Mouse (Mus musculus) thymus, postnatal 25 days (tissue): ENCODE data around the gene Lrrc8c.
A peak's percentile ranks its signal among the peaks of the same experiment; 100 is the strongest.

Experiments
- DNase-seq: peaks from one replicate; pipeline ENCODE4 v3.0.0; 2022

Lrrc8c gene

DNA sequence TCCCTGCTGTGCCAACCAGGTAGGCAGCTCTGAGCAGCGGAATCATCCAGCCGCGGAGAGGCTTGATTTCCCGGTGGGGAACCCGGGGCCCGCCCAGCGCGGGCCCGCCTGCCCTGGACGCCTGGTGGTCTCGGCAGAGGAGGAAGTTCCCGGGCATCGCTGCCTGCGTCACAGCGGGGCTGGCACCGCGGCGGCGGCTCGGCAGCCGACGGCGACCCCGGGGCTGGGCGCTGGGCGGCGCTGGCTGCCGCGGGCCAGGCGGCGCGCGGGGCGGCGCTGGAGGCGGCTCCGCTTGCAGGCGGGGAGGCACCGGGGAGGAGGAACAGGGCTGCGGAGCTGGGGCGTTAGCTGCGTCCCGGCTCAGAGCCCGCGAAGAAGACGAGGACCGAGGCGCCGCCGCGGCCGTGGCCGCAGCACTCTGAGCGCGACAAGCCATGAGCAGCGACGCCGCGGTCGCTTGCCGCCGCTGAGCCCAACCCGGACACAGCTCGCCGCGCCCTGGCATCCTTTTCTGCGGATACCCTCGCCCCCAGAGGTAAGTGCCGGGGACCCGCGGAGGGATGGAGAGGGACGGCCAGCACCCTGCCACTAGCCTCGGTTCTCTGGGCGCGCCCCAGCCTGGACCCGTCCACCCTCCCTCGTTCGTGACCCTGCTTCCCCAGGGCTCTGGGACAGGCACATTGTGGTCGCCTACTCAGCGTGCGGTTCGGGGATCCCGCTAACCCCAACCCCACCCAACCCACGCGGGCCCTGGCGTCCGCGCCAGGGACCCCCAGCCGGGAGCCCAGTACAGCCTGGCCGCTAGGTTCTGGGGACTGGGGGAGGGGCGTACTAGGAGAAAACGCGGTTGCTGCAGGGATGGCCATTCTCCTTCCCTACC lies at the start of gene Lrrc8c:
Gene Lrrc8c (plus strand): TSS at position 293 of the 880 bp plus-strand sequence.
- peak; percentile 95 for DNase-seq

DNA sequence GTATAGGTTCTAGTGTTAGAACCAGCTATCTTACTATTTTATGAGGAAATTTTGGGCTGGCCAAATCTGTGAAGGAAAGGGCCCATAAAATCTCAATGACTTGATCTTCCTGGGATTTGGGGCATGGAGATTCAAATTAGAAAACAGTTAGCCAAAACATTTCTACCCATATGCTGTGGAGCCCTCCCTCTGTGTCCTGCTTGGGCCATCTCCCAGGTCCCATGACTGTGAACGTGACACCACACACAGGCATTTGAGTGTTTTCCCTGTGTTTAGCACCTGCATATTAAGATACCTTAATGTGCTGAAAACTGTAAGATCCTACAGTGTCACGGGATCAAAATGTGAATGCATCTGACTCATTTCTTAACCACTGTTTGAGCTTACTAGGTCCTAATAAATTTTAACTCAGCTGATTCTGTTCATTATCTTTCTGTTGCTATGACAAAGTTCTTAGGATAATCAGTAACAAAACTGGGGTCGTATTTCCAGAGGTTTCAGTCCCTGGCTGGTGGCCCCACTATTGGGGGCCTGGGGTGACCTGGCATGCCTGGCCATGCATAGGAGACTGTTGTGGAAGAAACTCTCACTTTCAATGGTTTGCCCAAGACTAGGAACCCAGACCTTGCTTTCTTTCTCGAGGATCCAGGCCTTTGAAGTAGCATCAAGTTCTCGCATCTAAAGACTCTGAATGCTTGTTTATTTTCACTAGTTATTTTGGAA lies 46.0 kb upstream of the Lrrc8c start:
- no peak for DNase-seq

DNA sequence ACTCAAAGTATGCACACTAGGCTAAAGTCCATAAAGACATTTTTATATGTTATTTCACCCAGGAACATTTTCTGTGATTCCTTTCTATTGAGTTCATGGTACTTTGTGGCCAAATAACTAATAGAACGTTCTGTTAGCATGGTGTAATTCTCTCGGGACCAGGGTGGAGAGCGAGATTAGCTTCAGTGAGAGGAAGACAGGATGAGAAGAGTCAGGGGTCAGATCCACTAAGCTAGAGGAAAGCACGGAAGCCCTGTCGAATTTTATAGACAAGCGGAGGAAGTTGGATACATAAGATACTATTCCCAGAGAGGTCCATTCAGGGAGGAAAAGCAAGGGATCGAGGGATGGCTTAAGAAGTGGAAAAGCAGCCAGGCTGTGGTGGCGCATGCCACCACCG lies 41.7 kb upstream of the Lrrc8c start:
- DNase-seq = no peak

DNA sequence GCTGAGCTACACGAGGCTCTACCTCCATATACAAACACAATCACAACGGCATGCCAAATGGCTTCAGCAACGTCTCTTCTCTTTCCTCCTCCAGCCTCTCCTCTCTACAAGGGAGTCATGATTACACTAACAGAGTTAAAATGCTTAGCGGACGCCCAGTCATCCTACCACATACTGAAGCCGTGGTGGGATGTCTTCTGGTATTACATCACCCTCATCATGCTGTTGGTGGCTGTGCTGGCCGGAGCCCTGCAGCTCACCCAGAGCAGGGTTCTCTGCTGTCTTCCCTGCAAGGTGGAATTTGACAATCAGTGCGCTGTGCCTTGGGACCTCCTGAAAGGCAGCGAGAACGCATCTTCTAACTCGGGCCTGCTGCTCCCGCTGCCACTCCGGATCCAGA lies 39.5 kb upstream of the Lrrc8c start:
- no peak for DNase-seq

DNA sequence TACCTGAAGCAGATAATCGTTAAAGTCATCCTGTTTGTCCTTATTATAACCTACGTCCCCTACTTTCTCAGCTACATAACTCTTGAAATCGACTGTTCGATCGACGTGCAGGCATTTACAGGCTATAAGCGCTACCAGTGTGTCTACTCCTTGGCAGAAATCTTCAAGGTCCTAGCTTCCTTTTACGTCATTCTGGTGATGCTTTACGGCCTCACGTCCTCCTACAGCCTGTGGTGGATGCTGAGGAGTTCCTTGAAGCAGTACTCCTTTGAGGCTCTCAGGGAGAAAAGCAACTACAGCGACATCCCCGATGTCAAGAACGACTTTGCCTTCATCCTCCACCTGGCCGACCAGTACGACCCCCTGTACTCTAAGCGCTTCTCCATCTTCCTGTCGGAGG lies 38.6 kb upstream of the Lrrc8c start:
- DNase-seq = no peak

DNA sequence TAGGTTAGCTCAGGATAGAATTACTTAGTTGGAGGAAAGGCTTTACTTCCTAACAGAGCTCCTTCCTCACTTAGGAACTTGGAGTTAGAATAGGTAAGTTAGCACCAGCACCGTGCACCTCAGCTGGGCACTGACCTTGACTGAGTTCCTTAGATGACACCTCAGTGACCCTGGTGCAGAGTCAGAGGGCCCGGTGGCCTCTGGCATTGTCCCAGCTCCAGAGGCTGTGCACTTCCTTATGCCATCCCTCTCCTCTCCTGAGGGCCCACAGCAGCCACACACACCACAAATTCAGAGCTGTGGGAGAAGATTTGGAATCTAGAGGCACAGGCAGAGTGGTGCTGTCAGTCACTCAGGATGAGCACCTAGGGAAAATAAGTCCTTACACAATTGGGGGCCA lies 35.6 kb upstream of the Lrrc8c start:
- no peak for DNase-seq

DNA sequence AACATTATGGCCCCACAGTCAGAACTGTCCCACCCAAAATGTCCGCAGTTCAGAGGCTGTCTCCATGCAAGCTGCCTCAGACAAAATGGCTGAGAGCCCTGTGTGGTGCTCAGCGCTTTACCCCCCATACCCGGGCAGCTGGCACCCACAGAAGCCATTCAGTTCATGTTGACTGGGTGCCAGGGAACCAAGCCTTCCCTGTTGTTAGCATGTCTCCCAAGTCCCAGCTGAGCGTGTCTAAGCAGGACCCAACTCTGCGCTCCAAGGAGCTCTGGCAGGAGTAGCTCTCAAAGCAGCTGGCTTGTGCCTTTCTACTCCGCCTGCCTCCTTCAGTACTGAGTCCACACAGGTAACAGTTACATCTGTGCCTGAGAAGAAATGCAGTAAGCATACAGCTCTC lies 34.9 kb upstream of the Lrrc8c start:
- no peak for DNase-seq

DNA sequence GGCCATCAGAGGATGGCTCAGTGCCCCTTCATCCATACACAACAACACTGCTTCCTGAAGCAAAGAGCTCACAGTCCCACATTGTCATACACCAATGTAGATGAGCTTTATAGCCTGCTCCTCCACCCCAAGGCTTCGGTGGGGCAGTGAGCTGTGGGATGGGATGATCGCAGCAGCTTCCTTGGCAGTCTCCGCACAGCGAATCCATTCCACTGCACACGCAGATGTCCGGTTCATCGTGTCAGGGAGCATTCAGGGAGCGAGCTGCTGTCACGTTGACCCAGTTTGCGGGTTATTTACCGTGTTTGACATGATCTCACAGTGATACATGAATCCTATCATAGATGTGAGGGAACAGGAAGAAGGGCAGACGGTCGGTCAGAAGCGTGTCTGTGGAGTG lies 34.3 kb upstream of the Lrrc8c start:
- no peak for DNase-seq

DNA sequence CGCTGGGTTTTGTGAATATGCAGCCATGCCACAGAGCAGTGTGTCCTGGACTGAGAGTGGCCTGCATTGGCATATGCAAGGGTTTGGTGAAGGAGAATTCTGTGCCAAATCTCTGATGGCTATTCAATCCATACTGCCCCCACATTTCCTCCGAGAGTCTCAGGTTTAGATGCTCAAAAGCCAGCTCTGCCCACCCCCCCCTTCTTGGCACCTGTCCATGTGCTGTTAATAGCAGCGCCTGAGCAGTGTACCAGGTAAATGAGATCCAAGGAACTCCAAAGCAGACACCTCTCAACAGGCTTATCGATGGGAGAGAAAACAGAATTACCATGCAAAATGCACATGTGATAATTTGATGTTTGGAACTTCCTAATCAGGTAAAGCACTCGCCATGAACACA lies 29.0 kb upstream of the Lrrc8c start:
- no peak for DNase-seq

DNA sequence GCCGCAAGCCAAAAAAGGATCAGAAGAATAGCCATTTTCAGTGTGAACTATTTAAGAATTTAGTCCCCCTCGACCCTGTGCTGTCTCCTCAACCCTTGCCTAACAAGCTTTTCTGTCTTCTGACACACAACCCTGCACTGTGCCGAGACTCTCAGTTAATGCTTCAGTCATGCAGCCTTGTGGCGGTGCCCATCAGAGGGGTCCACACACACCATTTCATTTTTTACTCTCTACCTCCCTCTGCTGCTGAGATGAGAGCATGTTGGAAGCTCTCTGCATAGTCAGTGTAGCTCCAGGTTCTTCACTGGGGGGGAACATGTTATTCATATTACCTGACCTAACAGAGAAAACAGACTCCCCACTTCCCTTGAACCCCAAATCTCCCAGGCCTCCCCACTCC lies 27.8 kb upstream of the Lrrc8c start:
- DNase-seq = peak; percentile 58

DNA sequence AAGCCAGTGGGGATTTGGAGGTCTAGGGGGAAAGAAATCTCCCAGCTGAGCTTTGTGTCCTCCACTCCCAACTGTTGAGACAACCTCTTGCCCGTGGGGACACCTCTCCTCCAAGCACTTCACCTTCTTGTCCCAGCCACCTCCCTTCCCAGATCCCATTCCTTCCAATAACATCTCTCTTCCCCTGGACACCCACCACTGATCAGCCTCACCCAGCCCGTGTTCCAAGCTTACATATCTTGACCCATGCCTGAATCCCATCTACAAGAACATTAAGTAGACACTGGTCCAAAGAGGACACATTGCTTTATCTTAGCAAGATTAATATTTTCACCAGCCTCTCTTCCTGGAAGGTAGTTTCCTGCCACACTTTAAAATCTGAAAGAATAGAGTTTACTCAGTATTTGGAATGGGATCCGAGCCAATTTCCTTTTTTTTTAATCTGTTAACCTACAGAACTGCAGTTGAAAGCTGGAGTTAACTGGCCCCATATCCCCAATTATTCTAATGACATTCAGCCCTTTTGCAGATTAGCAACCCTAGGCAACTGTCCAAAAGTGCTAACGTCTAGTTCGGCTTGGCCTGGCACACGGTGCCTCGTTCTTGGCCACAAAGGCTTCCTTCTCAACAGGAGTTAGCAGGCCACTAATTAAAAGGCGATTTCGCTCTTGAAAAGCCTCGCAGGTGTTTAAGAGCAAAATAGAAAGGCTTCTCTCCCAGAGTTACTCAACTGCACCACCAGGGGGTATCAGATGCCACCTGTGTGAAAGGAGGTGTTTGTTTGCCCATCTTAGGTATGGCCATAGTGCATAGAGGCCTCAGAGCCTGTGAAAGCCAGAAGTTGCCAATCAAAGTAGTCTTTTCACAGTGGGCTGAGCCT lies 26.6 kb upstream of the Lrrc8c start:
- peak; percentile 74 for DNase-seq

DNA sequence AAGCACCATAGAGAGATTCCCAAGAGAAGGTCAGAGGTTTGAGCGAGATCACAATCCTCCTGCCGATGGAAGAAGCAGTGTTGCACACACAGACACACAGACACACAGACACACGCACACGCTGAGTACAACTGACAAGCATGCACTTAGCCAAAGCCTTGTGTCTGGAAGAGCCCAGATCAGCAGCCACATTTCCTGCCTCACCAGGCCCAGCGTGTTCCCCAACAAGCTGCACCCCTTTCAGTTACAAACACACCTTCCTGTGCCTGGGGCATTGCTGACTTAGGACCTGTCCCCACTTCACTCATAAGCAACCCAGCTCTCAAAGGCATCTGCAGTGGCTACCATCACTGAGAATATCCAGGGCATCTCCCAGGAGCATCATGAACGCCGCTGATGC lies 25.8 kb upstream of the Lrrc8c start:
- peak; percentile 35 for DNase-seq

DNA sequence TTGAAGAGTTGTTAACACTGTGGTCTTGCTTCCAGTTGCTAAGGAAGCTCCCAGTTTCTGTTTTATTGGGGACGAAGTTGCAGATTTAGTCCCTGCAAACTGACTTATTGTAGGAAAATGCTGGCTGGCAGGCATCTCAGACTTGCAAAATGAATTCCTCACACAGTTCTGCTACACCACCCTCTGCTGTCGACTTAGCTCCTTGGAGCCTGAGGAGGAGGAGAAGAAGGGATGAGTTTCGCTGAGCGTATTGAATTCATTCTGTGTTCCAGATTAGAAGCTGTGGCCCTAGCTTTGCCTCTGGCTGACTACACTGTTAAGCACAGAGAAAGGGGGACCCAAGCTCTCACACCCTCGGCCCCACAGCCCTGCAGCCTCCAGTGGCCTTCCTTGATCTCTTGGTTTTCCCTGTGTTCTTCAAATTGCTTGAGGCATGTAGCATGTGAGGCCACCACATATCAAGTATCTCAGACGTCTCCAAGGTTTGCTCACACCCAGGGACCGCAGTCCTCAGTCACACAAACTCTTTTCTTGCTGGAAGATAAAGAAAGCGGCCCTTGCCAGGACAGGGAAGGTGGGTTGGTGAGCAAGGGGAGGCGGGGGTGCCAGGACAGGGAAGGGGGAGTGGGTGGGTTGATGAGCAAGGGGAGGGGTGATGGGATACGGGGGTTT lies 24.8 kb upstream of the Lrrc8c start:
- DNase-seq = no peak

DNA sequence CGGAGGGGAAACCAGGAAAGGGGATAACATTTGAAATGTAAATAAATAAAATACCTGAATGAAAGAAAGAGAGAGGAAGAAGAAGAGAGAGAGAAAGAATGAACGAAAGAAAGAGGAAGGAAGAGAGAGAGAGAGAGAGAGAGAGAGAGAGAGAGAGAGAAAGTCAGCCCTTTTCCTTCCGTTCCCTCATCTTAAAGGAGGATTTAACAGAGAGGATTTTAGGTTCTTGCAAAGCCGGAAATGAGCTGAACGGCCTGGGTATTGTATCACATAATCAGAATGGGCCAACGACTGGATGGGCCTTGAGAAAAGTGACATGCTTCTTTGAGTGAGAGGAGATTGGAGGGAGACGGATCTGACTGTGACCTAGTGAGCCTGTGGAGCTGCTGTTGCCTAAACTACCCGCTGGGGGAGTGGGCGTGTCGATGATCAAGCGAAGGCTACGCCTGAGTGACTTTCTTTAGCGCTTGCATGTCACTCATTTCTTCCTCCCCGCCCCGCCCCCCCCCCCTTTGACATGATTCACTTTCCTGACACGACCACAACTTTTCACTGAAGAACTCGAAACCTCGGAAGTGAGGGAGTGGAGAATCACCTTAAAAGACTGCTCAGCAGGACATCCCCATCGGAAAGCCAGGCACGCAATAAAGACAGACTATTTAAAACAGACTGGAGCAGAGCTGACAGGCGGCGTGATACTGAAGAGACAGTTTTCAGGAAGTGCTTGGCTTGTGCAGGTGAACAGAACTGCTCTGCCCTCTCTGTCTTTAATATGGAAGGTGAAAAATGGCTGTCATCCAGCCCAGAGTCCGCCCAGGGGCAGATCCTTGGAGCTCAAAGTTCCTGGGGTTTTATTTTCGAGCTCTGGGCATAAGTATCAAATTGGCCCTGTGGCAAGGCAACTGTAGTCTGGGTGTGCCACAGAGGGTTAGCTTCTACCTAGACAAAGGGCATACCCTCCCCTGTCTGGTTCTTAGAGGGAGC lies 24.0 kb upstream of the Lrrc8c start:
- peak; percentile 92 for DNase-seq

DNA sequence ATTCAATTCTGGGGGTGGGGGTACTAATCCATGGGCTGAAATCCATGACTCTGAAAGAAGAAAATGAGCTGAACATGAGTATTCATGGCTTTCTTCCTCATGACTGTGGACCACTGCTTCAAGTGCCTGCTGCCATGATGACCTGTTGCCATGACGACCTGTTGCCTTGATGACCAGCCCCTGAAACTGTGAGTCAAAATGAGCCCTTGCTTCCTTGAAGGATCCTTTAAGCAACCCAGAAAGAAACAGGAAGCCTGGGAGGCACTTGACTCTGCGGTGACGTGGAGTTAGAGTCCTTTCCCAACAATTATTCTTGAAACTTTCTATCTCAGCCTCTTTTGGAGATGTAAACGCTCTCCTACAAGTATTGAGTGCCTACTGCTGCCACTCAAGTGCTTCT lies 23.1 kb upstream of the Lrrc8c start:
- no peak for DNase-seq

DNA sequence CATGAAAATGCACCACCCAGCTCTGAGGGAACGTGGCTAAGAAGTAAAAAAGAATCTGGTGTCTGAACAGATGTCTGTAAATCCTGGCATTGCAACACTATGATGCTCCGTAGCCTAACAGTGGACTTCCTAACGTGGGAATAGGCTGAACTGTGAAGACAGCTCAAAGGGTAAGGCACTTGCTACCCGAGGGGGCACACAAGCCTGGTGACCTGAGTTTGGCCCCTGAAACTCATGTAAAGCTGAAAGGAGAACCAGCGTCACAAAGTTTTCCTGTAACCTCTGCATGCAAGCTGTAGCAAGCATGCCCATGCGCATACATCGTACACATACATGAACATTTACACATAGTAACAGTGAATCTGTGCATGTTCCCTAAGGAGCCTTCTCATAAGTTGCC lies 22.6 kb upstream of the Lrrc8c start:
- DNase-seq = no peak

DNA sequence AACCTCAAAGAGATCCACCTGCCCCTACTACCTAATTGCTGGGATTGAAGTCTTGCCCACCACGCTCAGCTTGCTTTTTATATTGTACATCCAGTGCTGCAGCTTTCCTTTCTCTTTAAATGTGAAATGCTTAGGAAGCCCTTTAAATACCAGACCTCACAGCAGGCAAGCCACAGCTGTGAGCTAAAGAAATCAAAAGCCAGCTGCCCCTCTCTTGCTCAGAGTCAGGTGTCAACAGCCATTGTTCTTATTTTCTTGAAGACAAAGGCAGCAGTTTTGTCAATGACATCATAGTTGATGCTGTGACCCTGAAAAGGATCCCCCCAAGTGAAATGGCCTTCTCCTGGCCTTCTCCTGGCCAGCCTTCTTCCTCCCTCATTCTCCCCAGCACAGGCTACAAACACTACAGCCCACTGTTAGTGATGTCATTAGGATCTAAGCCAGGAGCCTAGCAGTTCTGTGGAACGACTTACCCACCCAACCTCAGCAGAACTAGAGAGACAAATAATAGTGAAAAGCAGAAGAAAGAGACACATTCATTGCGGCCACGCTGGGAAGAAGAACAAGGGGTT lies 20.7 kb upstream of the Lrrc8c start:
- peak; percentile 49 for DNase-seq

DNA sequence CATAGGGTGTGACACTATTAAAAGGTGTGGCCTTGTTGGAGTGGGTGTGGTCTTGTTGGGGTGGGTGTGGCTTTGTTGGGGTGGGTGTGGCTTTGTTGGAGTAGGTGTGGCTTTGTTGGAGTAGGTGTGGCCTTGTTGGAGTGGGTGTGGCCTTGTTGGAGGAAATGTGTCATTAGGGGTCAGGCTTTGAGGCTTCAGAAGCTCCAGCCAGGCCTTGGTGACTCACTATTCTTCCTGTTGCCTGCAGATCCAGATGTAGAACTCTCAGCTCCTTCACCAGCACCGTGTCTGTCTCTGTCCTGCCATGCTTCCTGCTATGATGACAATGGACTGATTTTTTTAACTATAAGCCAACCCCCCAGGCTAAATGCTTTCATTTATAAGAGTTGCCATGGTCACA lies 19.8 kb upstream of the Lrrc8c start:
- DNase-seq = no peak

DNA sequence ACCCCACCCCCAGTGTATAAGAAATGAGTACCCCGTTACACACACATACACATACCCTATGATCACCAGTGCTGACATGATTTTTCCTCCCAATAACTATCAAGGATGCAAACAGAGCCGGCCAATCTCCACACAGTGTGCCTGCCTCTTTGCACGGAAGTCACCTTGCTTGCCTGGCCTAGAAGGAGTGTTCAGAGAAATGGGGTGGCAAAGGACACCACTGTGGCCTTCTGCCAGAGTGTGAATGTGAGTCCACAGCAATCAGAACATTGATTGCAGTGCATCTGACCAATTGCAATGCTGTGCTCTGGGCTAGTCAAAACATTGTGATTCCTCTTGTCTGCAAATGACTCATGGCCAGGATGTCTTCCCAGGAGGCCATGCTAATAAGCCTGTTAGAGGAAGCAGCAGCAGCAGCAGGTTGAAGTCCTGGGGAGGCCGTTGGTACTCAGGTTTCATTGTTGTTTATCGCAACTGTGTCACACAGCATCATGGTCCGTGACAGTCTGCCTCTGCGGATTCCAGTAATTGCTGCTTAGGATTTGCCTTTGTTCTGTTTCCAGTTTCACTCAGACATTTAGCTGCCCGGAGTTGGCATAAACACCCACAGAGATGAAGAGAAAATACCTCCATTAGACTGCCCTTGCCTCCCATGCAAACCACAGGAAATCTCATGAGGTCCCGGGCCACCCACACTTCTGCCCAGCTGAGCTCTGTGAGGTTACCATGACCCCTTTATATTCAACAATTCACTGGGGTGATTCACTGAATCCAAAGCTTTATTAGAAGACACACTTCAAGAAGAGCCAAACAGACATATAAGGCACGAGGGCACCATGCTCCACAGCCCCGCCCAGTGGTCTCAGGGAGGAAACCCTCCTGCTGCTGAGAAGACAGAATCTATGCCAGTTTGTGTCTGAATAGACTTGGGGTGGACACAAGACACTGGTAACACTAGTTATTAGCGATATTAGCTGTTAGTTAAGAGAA lies 18.8 kb upstream of the Lrrc8c start:
- DNase-seq = peak; percentile 69

DNA sequence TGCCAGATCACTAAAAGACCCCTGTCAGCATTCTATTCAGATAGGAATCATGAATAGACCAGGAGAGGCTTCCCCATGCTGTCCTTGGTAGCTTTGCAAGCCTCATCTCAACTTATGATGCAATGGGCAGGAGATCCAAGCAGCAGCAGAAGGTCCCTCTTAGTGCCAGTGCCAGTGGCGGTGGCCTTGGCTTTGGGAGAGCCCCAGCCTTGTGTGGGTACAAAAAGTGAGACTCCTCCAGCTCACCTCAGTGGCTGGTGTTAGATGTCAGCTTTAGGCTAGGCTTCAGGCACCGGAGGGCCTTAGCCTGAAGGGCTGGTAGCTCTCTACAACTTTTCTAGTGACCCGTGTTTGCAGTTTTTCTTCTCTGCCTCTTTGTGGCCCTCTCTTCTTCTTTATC lies 18.1 kb upstream of the Lrrc8c start:
- DNase-seq = no peak
